Mouse (Mus musculus) embryonic facial prominence, embryonic 13.5 days (tissue): ENCODE measurements around the gene Clptm1. TPM values are rescaled to one million over a fixed set of nuclear protein-coding genes. Genes with fewer than 3 reads are reported as not detected.

Source experiments
- ATAC-seq: fragments of 200-750 bp; cut with Nextera tagmentation; 2 replicates; pipeline ENCODE4 v1.8.0; 2017; ENCODE audit warnings: low read depth; ENCODE audit not compliant: insufficient number of reproducible peaks, insufficient read depth, low FRiP score, low TSS enrichment
- H3K27ac ChIP-seq: fragments of 300-500 bp; sonication (generic); 2 replicates; pipeline ENCODE4 v1.5.1; 2015; ENCODE audit warnings: moderate library complexity, mild to moderate bottlenecking, inconsistent platforms
- H3K27me3 ChIP-seq: fragments of 300-500 bp; sonication (generic); 2 replicates; pipeline ENCODE4 v1.6.1; 2015; ENCODE audit warnings: mild to moderate bottlenecking, inconsistent platforms
- H3K36me3 ChIP-seq: fragments of 300-500 bp; sonication (generic); 2 replicates; pipeline ENCODE4 v1.6.1; 2015; ENCODE audit warnings: mild to moderate bottlenecking, inconsistent platforms
- H3K4me1 ChIP-seq: fragments of 300-500 bp; sonication (generic); 2 replicates; pipeline ENCODE4 v1.6.1; 2015; ENCODE audit warnings: inconsistent platforms
- H3K4me2 ChIP-seq: fragments of 300-500 bp; sonication (generic); 2 replicates; pipeline ENCODE4 v1.6.1; 2015; ENCODE audit warnings: moderate library complexity, mild to moderate bottlenecking, inconsistent platforms
- H3K4me3 ChIP-seq: fragments of 300-500 bp; sonication (generic); 2 replicates; pipeline ENCODE4 v1.5.1; 2015; ENCODE audit warnings: mild to moderate bottlenecking, inconsistent platforms
- H3K9ac ChIP-seq: fragments of 300-500 bp; sonication (generic); 2 replicates; pipeline ENCODE4 v1.6.1; 2015; ENCODE audit warnings: mild to moderate bottlenecking, inconsistent platforms
- H3K9me3 ChIP-seq: fragments of 300-500 bp; sonication (generic); 2 replicates; pipeline ENCODE4 v1.6.1; 2016; ENCODE audit warnings: inconsistent platforms
- WGBS: fragments of 180-500 bp; shearing (Covaris S2); methylation state at CpG from one replicate; pipeline ENCODE4 v1.1.7; 2015; ENCODE audit warnings: mixed read lengths; 5-methylcytosine and 5-hydroxymethylcytosine counted together
- polyA plus RNA-seq: library from polyadenylated mRNA; unstranded; fragments of >200 nt; fragmentation: Nextera tagmentation; extraction: Ambion mirVana; gene quantifications from 2 replicates; pipeline ENCODE4 v1.2.1, GENCODE M21; 2015

Clptm1 gene
- polyA plus RNA-seq, 1 experiment from 2014 or later, result 74.7 TPM

DNA sequence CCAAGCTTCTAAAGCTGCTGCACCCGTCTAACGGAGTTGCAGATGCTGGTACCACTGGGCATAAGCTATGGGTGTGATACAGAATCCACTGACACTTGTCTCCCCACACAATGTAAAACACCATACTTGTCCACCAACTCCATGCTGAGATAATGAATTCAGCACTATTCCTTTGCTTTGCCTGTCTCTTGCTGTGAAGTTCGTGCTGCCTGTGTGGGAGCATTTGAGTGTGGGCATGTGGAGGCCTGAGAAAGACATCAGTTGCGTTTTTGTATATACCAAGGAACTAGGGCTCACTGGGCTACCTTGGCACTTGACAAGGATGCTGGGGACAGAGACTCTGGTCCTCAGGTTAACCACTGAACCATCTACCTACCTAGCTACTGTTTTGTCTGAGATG, 23.6 kb downstream of the Clptm1 start:
- Histone ChIP-seq H3K27me3 (no peaks in the 10 kb centered on the region), H3K4me2 (no peak overlapping the region), H3K4me1 (no peaks in the 10 kb centered on the region), H3K4me3 (no peak overlapping the region), H3K9ac (no peak overlapping the region), H3K36me3 (peaks cover 99% of the 10 kb centered on the region), H3K9me3 (no peaks in the 10 kb centered on the region), H3K27ac (no peak overlapping the region)
- 93% methylated on average over 4 of the region's 4 CpGs for WGBS
- no peak for ATAC-seq

DNA sequence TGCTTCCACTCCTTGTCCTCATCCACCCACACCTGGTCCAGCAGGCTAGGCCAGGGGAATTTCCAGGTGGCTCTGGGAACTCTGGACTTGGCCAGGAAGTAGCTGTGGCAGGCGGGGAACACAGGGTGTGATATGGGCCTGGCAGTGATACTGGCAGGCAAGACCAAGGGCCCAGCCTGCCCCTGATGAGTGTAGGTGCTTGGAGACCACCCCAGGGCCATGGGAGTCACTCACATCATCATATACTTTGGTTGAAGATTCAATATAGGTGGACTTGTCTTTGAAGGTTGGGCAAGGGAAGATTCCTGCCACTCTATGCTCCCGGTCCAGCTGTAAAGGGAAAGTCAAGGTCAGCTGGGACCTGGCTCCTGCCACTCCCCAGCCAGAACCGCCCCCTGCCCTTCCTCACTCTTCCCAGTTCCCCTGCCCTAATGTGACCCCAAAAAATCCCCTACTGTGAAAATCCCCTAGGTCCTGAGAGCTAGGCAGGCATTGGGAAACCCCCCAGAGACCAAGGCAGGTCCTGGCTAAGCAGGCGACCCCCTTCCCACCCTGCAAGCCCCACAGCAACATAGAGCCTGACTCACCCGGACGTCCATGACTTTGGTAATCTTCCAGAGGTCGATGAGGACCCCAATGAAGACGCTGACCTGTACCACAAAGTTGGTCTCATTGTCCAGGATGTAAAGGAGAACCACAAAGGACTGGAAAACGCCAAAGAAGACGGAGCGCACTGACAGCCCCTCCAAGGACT, 29.6 kb downstream of the Clptm1 start:
- H3K4me2 ChIP-seq, result no peak overlapping the region
- H3K4me1 ChIP-seq, result no peaks in the 10 kb centered on the region
- WGBS, result 88% methylated on average over 11 of the region's 11 CpGs
- H3K4me3 ChIP-seq, result no peak overlapping the region
- no peak for ATAC-seq
- no peak overlapping the region for H3K27ac ChIP-seq
- no peaks in the 10 kb centered on the region for H3K27me3 ChIP-seq
- no peak overlapping the region for H3K9ac ChIP-seq
- no peaks in the 10 kb centered on the region for H3K9me3 ChIP-seq
- H3K36me3 ChIP-seq, result peaks cover 85% of the 10 kb centered on the region

DNA sequence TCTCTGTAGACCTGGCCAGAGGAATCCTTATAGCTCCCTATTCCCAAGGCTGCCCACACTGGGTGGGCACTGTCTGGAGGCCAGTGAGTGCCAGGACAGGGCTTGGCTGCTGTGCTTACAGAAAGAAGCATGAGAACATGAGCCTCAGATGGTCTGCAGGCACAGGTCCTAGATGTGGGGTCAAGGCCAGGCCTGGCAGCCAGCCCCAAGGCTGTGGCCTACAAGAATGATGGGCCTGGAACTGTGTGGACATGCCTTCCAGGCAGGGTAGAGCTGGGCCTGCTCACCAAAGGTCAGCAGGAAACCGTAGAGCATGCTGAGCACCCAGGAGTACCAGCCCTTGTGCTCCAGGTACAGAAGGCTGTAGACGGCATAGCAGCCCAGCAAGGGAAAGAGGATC, 30.2 kb downstream of the Clptm1 start:
- Histone ChIP-seq H3K4me3 (no peak overlapping the region), H3K36me3 (peaks cover 79% of the 10 kb centered on the region), H3K4me1 (0 out of 2 replicates have a peak, but pooled peaks cover 3% of the 10 kb centered on the region), H3K27ac (no peak overlapping the region), H3K4me2 (no peak overlapping the region), H3K9ac (no peak overlapping the region), H3K9me3 (no peaks in the 10 kb centered on the region), H3K27me3 (no peaks in the 10 kb centered on the region)
- ATAC-seq, result no peak
- 92% methylated on average over 2 of the region's 2 CpGs for WGBS

DNA sequence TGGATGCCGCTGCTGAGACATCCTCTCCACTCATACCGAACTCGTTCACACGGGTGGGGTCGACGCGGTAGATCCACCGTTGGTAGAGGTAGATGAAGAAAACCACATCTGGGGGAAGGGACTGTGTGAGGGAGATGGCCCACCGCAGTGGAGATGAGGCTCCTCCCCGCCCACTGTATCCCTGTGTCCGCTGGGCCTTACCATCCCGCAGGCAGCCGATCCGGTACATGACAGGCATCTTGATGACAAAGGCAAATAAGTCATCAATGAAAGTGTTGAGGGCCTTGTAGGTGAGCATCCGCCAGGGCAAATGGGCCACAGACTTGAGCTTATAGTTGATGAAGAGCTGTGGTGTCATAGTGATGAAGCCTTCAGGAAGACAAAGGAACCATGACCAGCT, 31.0 kb downstream of the Clptm1 start:
- no peaks in the 10 kb centered on the region for H3K9me3 ChIP-seq
- ATAC-seq, result no peak
- no peak overlapping the region for H3K4me2 ChIP-seq
- H3K27ac ChIP-seq, result no peak overlapping the region
- H3K36me3 ChIP-seq, result peaks cover 71% of the 10 kb centered on the region
- no peak overlapping the region for H3K4me3 ChIP-seq
- 0 out of 2 replicates have a peak, but pooled peaks cover 4% of the 10 kb centered on the region for H3K4me1 ChIP-seq
- H3K27me3 ChIP-seq, result no peaks in the 10 kb centered on the region
- 88% methylated on average over 15 of the region's 15 CpGs for WGBS
- H3K9ac ChIP-seq, result 0 out of 2 replicates have a peak overlapping the region, but pooled peaks have one; percentile 16

DNA sequence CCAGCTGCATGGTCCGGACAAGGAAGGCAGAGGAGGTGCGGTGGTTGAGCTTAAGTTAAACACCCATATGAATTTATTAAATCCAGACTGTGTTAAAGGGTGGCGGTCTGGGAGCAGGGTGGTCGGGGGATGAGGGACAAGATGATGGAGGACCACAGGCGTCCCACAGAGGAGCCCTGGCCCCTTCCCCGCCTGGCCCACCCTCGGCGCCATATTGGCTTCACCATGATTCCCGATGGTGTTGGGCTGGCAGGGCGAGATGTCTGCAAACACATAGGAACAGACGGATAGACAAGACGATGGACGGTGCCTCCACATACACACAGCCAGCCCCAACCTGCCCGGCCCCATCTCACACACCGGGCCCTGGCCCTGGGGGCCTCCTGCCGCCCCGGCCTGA, 31.6 kb downstream of the Clptm1 start:
- H3K27ac ChIP-seq, result no peak overlapping the region
- peaks cover 65% of the 10 kb centered on the region for H3K36me3 ChIP-seq
- WGBS, result 87% methylated on average over 17 of the region's 17 CpGs
- no peak overlapping the region for H3K4me2 ChIP-seq
- no peak overlapping the region for H3K9ac ChIP-seq
- 0 out of 2 replicates have a peak, but pooled peaks cover 4% of the 10 kb centered on the region for H3K4me1 ChIP-seq
- no peak overlapping the region for H3K4me3 ChIP-seq
- H3K27me3 ChIP-seq, result no peaks in the 10 kb centered on the region
- no peak for ATAC-seq
- no peaks in the 10 kb centered on the region for H3K9me3 ChIP-seq

DNA sequence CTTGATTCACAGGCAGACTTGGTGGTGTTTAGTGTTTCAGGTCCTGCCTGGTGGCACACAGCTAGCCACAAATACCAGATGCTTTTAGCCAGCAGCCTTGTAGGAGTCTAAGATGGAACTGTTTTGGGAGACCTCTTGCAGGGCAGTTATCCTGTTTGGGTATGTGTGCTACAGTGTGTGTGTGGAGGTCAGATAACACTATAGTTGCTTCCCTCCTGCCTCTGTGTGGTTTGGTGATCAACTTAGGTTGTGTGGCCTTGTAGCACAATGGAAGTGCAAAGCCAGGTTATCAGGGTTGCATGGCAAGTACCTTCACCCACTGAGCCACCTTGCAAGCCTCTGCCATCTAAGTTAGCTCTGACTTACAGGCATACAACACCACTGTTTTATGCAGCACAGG, 32.1 kb downstream of the Clptm1 start:
- ATAC-seq, result no peak
- no peak overlapping the region for H3K4me3 ChIP-seq
- peaks cover 60% of the 10 kb centered on the region for H3K36me3 ChIP-seq
- no peak overlapping the region for H3K4me2 ChIP-seq
- H3K27me3 ChIP-seq, result no peaks in the 10 kb centered on the region
- 0 out of 2 replicates have a peak, but pooled peaks cover 4% of the 10 kb centered on the region for H3K4me1 ChIP-seq
- no peak overlapping the region for H3K27ac ChIP-seq
- no peaks in the 10 kb centered on the region for H3K9me3 ChIP-seq
- H3K9ac ChIP-seq, result no peak overlapping the region

DNA sequence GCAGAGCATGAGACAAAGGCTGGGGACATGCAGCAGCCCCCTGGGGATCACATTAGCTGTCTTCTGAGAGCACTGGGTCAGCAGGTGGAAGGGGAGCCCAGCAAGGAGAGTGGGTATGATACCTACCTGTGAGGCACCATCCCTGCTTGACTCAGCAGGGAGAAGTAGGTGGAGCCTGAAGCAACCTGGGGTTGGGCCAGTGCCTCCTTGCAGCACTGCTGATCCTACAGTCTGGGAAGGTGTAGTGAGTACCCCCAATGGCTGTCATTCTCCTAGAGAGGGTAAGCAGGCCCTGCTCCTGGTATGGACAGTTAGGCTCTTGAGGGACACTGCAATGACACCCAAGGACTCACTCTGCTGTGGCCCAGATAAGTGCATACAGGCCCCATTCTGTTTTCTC, 32.6 kb downstream of the Clptm1 start:
- no peaks in the 10 kb centered on the region for H3K9me3 ChIP-seq
- H3K27me3 ChIP-seq, result no peaks in the 10 kb centered on the region
- H3K4me2 ChIP-seq, result no peak overlapping the region
- ATAC-seq, result no peak
- H3K4me1 ChIP-seq, result 0 out of 2 replicates have a peak, but pooled peaks cover 4% of the 10 kb centered on the region
- H3K4me3 ChIP-seq, result no peak overlapping the region
- H3K36me3 ChIP-seq, result peaks cover 56% of the 10 kb centered on the region
- H3K27ac ChIP-seq, result no peak overlapping the region
- H3K9ac ChIP-seq, result no peak overlapping the region

DNA sequence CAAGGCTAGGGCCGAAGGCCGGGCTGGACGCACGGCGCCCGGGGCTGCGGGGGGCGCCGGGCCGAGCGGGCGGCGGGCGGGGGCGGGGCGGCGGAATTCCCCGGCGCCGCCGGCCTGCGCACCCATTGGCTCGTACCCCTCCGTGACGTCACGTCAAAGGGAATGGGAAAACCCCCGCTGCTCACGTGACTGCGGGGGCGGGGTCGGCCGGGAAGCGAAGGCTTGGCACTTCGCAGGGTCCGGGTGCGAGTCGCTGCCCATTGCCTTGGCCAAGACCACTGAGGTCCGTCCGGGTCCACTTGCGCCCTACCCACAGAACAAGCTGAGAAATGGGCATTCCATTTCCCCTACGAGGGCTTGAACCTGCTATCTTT, 35.5 kb downstream of the Clptm1 start, which contains the start of gene Relb:
Gene Relb (minus strand): TSS at position 78 of the 374 bp plus-strand sequence.
- Histone ChIP-seq H3K4me1 (0 out of 2 replicates have a peak, but pooled peaks cover 4% of the 10 kb centered on the region), H3K27me3 (no peaks in the 10 kb centered on the region), H3K9me3 (no peaks in the 10 kb centered on the region), H3K4me3 (peak within 1 kb of the TSS; percentile 79), H3K36me3 (peaks cover 26% of the 10 kb centered on the region), H3K27ac (peak within 1 kb of the TSS; percentile 88), H3K9ac (peak within 1 kb of the TSS; percentile 68), H3K4me2 (peak within 1 kb of the TSS; percentile 84)
- peak; percentile 59 for ATAC-seq
- WGBS, result under 1% methylated on average over 41 of the region's 41 CpGs

DNA sequence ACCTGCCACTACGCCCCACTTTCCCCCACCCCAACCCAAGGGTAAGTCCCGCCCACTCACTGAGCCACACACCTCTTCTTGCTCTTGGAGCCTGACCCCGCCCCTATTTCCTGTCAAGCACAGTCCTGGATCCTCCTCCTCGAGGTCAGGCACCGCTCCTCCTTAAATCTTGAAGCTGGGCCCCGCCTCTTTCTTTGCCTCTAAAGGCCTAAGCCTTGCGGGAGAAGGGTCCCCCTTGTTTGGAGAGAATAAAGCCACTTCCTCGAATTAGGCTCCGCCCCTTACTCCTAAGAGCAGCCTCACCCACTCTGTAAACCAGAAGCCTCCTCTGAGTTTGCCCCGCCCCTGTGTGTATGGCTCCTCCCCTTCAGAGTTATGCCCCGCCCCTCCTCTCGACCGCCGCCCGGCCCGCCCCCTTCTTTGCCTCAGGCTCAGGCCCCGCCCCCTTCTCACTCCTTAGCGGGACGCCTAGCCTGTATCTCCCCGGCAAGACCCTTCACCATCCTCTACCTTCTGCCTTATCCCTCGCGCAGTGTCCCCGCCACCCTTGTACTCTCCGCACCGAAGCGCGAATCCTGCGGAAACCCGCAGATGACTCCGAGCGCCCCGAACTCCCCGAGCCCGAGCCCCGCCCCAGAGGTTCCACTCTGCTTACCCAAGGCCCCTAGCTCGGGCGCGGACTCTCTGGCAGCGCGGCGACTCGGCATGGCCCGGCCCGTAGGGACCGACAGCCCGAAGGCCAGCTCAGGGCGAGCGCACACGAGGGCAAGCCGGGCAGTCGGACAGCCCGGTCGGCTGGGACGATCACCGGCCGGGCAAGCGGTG, 36.1 kb downstream of the Clptm1 start:
- Histone ChIP-seq H3K27me3 (no peaks in the 10 kb centered on the region), H3K4me1 (0 out of 2 replicates have a peak, but pooled peaks cover 4% of the 10 kb centered on the region), H3K36me3 (peaks cover 20% of the 10 kb centered on the region), H3K9me3 (no peaks in the 10 kb centered on the region), H3K9ac (peak overlapping the region; percentile 68), H3K27ac (peak overlapping the region; percentile 88), H3K4me3 (peak overlapping the region; percentile 79), H3K4me2 (peak overlapping the region; percentile 84)
- ATAC-seq, result peak; percentile 87
- WGBS, result 1% methylated on average over 57 of the region's 57 CpGs

DNA sequence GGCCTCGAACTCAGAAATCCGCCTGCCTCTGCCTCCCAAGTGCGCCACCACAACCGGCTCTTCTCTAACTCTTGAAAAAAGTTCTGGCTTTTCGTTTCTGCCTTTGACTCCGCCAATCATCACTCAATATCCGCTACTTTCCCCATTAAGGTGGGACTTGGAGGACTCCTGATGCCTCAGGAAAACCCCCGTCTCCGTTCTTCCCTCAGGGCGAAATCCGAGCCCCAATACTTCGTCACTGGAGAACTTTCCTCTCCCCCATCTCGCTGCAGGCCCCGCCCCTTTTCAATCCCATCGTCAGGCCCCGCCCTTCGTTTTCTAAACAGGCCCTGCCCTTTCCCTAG, 36.7 kb downstream of the Clptm1 start:
- H3K27ac ChIP-seq, result peak overlapping the region; percentile 88
- peaks cover 15% of the 10 kb centered on the region for H3K36me3 ChIP-seq
- peak overlapping the region; percentile 84 for H3K4me2 ChIP-seq
- peak; percentile 4; the same call in 1 of the 2 replicates for ATAC-seq
- H3K9me3 ChIP-seq, result no peaks in the 10 kb centered on the region
- no peaks in the 10 kb centered on the region for H3K27me3 ChIP-seq
- 15% methylated on average over 17 of the region's 17 CpGs for WGBS
- H3K4me1 ChIP-seq, result 0 out of 2 replicates have a peak, but pooled peaks cover 4% of the 10 kb centered on the region
- no peak overlapping the region for H3K9ac ChIP-seq
- peak overlapping the region; percentile 79 for H3K4me3 ChIP-seq

DNA sequence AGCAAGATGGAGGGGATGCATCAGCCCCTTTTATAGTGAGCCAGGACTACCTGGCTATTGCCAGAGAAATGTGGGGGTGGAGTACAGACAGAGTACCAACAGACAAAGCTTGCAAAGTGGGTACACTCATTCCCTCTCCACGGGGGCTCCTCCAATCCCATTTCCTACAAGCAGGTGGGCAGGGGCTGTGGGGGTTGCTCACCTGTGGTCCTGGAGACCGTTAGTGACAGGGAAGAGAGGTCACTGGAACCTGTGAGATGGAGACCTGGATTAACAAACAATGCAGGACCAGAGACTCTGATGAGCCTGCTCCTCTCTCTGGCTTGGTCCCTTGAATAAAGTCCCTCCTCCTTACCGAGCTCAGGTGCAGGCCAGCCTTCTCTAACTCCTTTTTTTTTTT, 37.1 kb downstream of the Clptm1 start:
- H3K27ac ChIP-seq, result no peak overlapping the region
- 67% methylated on average over 3 of the region's 3 CpGs for WGBS
- peak overlapping the region; percentile 79 for H3K4me3 ChIP-seq
- no peak overlapping the region for H3K9ac ChIP-seq
- no peak for ATAC-seq
- H3K4me2 ChIP-seq, result peak overlapping the region; percentile 84
- H3K36me3 ChIP-seq, result peaks cover 10% of the 10 kb centered on the region
- no peaks in the 10 kb centered on the region for H3K27me3 ChIP-seq
- no peaks in the 10 kb centered on the region for H3K9me3 ChIP-seq
- H3K4me1 ChIP-seq, result 0 out of 2 replicates have a peak, but pooled peaks cover 4% of the 10 kb centered on the region
